ENCODE assay signal across 13 mouse cellular contexts in the genomic region with DNA sequence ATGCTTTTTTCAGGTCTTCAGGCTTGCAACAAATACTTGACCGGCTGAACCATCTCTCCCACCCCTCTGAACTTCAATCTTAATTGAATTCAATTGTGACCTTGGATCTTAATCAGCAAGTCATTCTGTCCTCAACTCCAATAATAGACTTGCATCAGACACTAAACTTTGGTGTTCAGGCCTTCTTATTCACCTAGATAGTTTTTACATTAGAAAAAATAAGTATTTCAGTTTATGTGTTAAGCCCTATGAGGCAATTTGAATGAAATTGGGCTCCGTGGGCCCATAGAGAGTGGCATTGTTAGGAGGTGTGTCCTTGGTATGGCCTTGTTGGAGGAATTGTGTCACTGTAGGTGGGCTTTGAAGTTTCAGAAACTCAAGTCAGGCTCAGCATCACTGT.
"Had no signal": no experiment of that assay in that cellular context is flagged by ENCODE, and none has a peak within 500 bp of the region (broad histone marks: within the 10 kb centered on the region; RNA-seq: fewer than 3 reads in every experiment).

No protein-coding gene starts in this region.

- DNase-seq: liver, postnatal 0 days; lung, adult 2 months; lung, postnatal 14 days; lung, postnatal 36 days; retina, postnatal 1 day; right cerebral cortex, adult 18-20 months; right cerebral cortex, postnatal 14 days; thymus, adult 2 months; thymus, postnatal 25 days; thymus, postnatal 4 days had no signal

- ATAC-seq: liver, postnatal 0 days; lung, postnatal 0 days; midbrain, embryonic 13.5 days; midbrain, embryonic 15.5 days had no signal
